Mouse (Mus musculus) erythroblast, embryonic 14.5 days (primary cell): ENCODE measurements around the gene Fbxo40. TPM values are rescaled to one million over a fixed set of nuclear protein-coding genes. Genes with fewer than 3 reads are reported as not detected.

Experiments
- H3K27me3 ChIP-seq: 2 replicates; pipeline ENCODE4 v1.6.1; 2012; ENCODE audit warnings: inconsistent platforms; ENCODE audit not compliant: control insufficient read depth
- H3K36me3 ChIP-seq: 2 replicates; pipeline ENCODE4 v1.6.1; 2012; ENCODE audit warnings: mild to moderate bottlenecking, inconsistent platforms; ENCODE audit not compliant: control insufficient read depth
- H3K4me1 ChIP-seq: 2 replicates; pipeline ENCODE4 v1.6.1; 2012; ENCODE audit warnings: inconsistent platforms; ENCODE audit not compliant: control insufficient read depth
- H3K4me3 ChIP-seq: replicated peaks from 2 replicates; pipeline ENCODE3; 2012; ENCODE audit warnings: moderate library complexity, mild to moderate bottlenecking, inconsistent platforms
- H3K9me3 ChIP-seq: 2 replicates; pipeline ENCODE4 v1.6.1; 2012; ENCODE audit warnings: low read length, inconsistent platforms, mixed read lengths; ENCODE audit not compliant: control insufficient read depth
- GATA1 ChIP-seq: IDR thresholded peaks from 2 replicates; pipeline ENCODE4 v1.6.1; 2012; ENCODE audit warnings: low read length, inconsistent platforms, mixed read lengths
- TAL1 ChIP-seq: IDR thresholded peaks from 3 replicates; pipeline ENCODE4 v1.6.1; 2012; ENCODE audit warnings: low read length, inconsistent platforms, mixed read lengths
- polyA plus RNA-seq: library from polyadenylated mRNA; stranded (reverse); fragments of >175 nt; gene quantifications from 2 replicates; pipeline ENCODE4 v1.2.3, GENCODE M21; 2012

Fbxo40 gene
- polyA plus RNA-seq, 1 experiment: not detected

GRCm38 (mm10) chr16:36934131-36934840, 56.0 kb downstream of the Fbxo40 start:
- H3K36me3 ChIP-seq: peaks cover 41% of the 10 kb centered on the region
- H3K4me1 ChIP-seq: peaks cover 15% of the 10 kb centered on the region
- H3K4me3 ChIP-seq: peak overlapping the region; percentile 39
- TF ChIP-seq TAL1 (no peak), GATA1 (no peak)
- no peaks in the 10 kb centered on the region for H3K27me3 ChIP-seq
- H3K9me3 ChIP-seq: no peaks in the 10 kb centered on the region

GRCm38 (mm10) chr16:36932546-36932945, 57.7 kb downstream of the Fbxo40 start:
- H3K36me3 ChIP-seq: peaks cover 58% of the 10 kb centered on the region
- H3K4me3 ChIP-seq: no peak overlapping the region
- H3K4me1 ChIP-seq: peaks cover 15% of the 10 kb centered on the region
- TF ChIP-seq TAL1: no peak
- TF ChIP-seq GATA1: no peak
- no peaks in the 10 kb centered on the region for H3K9me3 ChIP-seq
- H3K27me3 ChIP-seq: no peaks in the 10 kb centered on the region

GRCm38 (mm10) chr16:36931976-36932375, 58.3 kb downstream of the Fbxo40 start:
- TF ChIP-seq TAL1 (no peak), GATA1 (no peak)
- H3K9me3 ChIP-seq: no peaks in the 10 kb centered on the region
- H3K4me1 ChIP-seq: peaks cover 17% of the 10 kb centered on the region
- no peaks in the 10 kb centered on the region for H3K27me3 ChIP-seq
- H3K36me3 ChIP-seq: peaks cover 64% of the 10 kb centered on the region
- no peak overlapping the region for H3K4me3 ChIP-seq

- H3K9me3 ChIP-seq: no peaks in the 10 kb centered on the region
- H3K36me3 ChIP-seq: peaks cover 70% of the 10 kb centered on the region
- peaks cover 17% of the 10 kb centered on the region for H3K4me1 ChIP-seq
- no peaks in the 10 kb centered on the region for H3K27me3 ChIP-seq
- no peak overlapping the region for H3K4me3 ChIP-seq
- TF ChIP-seq TAL1 (no peak), GATA1 (no peak)
These were observed 58.9 kb downstream of the Fbxo40 start for GRCm38 (mm10) chr16:36931381-36931780.

GRCm38 (mm10) chr16:36930231-36931136, 59.8 kb downstream of the Fbxo40 start:
- no peaks in the 10 kb centered on the region for H3K27me3 ChIP-seq
- no peak for TF ChIP-seq GATA1
- no peak for TF ChIP-seq TAL1
- peaks cover 19% of the 10 kb centered on the region for H3K4me1 ChIP-seq
- no peak overlapping the region for H3K4me3 ChIP-seq
- H3K36me3 ChIP-seq: peaks cover 78% of the 10 kb centered on the region
- no peaks in the 10 kb centered on the region for H3K9me3 ChIP-seq

GRCm38 (mm10) chr16:36929216-36929615, 61.1 kb downstream of the Fbxo40 start:
- Histone ChIP-seq H3K4me3 (no peak overlapping the region), H3K4me1 (peaks cover 10% of the 10 kb centered on the region), H3K27me3 (no peaks in the 10 kb centered on the region), H3K36me3 (peaks cover 91% of the 10 kb centered on the region), H3K9me3 (no peaks in the 10 kb centered on the region)
- TF ChIP-seq GATA1 (no peak), TAL1 (no peak)

GRCm38 (mm10) chr16:36928106-36928500, 62.2 kb downstream of the Fbxo40 start:
- H3K9me3 ChIP-seq: no peaks in the 10 kb centered on the region
- H3K4me3 ChIP-seq: no peak overlapping the region
- H3K27me3 ChIP-seq: no peaks in the 10 kb centered on the region
- peaks cover 7% of the 10 kb centered on the region for H3K4me1 ChIP-seq
- H3K36me3 ChIP-seq: peaks cover 91% of the 10 kb centered on the region
- TF ChIP-seq TAL1: no peak
- no peak for TF ChIP-seq GATA1

GRCm38 (mm10) chr16:36927495-36928105, 62.7 kb downstream of the Fbxo40 start:
- Histone ChIP-seq H3K9me3 (no peaks in the 10 kb centered on the region), H3K4me3 (no peak overlapping the region), H3K4me1 (peaks cover 7% of the 10 kb centered on the region), H3K27me3 (no peaks in the 10 kb centered on the region), H3K36me3 (peaks cover 90% of the 10 kb centered on the region)
- TF ChIP-seq GATA1 (no peak), TAL1 (no peak)
